Mouse (Mus musculus): ENCODE measurements around the gene Slc9a4. TPM values are rescaled to one million over a fixed set of nuclear protein-coding genes. Genes with fewer than 3 reads are reported as not detected.

Slc9a4 gene
- polyA plus RNA-seq, 1 experiment from 2014 or later = 27.4 TPM

GRCm38 (mm10) chr1:40626954-40627353 lies 47.1 kb downstream of the Slc9a4 start:
- Histone ChIP-seq H3K4me1 (replicated peaks; ENCODE audit: control insufficient read depth, insufficient read depth) (no peaks in the 10 kb centered on the region), H3K9me3 (ENCODE audit: control insufficient read depth, low read length) (no peaks in the 10 kb centered on the region), H3K27ac (replicated peaks) (0 out of 2 replicates have a peak overlapping the region, but pooled peaks have one; percentile 5), H3K27me3 (ENCODE audit: control insufficient read depth, insufficient read depth, low read length) (no peaks in the 10 kb centered on the region), H3K36me3 (ENCODE audit: control insufficient read depth, insufficient read depth, low read length) (no peaks in the 10 kb centered on the region), H3K4me2 (replicated peaks; ENCODE audit: low read depth) (no peak overlapping the region), H3K4me3 (ENCODE audit: low read depth, low read length) (no peak overlapping the region), H3K9ac (ENCODE audit: low read length) (no peak overlapping the region)
- ATAC-seq (ENCODE audit: low FRiP score, low TSS enrichment) (peak; percentile 72), DNase-seq (ENCODE audit: low spot score) (no peak)
- TF ChIP-seq CTCF (IDR thresholded peaks at IDR 0.05; ENCODE audit: low read depth) (no peak), EP300 (optimal IDR thresholded peaks at IDR 0.05) (no peak)

- no peak for ATAC-seq (ENCODE audit: low FRiP score, low TSS enrichment)
- WGBS = 84% methylated on average over 3 of the region's 3 CpGs
- H3K4me1 ChIP-seq (replicated peaks; ENCODE audit: control insufficient read depth, insufficient read depth) = no peaks in the 10 kb centered on the region
- H3K9me3 ChIP-seq (ENCODE audit: control insufficient read depth, low read length) = no peaks in the 10 kb centered on the region
- H3K27ac ChIP-seq (replicated peaks) = no peak overlapping the region
- no peak overlapping the region for H3K9ac ChIP-seq (ENCODE audit: low read length)
- H3K27me3 ChIP-seq (ENCODE audit: control insufficient read depth, insufficient read depth, low read length) = no peaks in the 10 kb centered on the region
- TF ChIP-seq CTCF (IDR thresholded peaks at IDR 0.05; ENCODE audit: low read depth) (no peak), EP300 (optimal IDR thresholded peaks at IDR 0.05) (no peak)
- H3K36me3 ChIP-seq (ENCODE audit: control insufficient read depth, insufficient read depth, low read length) = no peaks in the 10 kb centered on the region
- no peak for DNase-seq (ENCODE audit: low spot score)
- H3K4me3 ChIP-seq (ENCODE audit: low read depth, low read length) = no peak overlapping the region
- no peak overlapping the region for H3K4me2 ChIP-seq (replicated peaks; ENCODE audit: low read depth)
Measured at GRCm38 (mm10) chr1:40628443-40628842, 48.6 kb downstream of the Slc9a4 start.

GRCm38 (mm10) chr1:40632407-40633062 lies 52.7 kb downstream of the Slc9a4 start:
- Histone ChIP-seq H3K9ac (ENCODE audit: low read length) (no peak overlapping the region), H3K36me3 (ENCODE audit: control insufficient read depth, insufficient read depth, low read length) (no peaks in the 10 kb centered on the region), H3K4me2 (replicated peaks; ENCODE audit: low read depth) (no peak overlapping the region), H3K9me3 (ENCODE audit: control insufficient read depth, low read length) (no peaks in the 10 kb centered on the region), H3K27ac (replicated peaks) (peak overlapping the region; percentile 76), H3K4me1 (replicated peaks; ENCODE audit: control insufficient read depth, insufficient read depth) (no peaks in the 10 kb centered on the region), H3K27me3 (ENCODE audit: control insufficient read depth, insufficient read depth, low read length) (no peaks in the 10 kb centered on the region), H3K4me3 (ENCODE audit: low read depth, low read length) (no peak overlapping the region)
- WGBS = 47% methylated on average over 2 of the region's 2 CpGs
- ATAC-seq (ENCODE audit: low FRiP score, low TSS enrichment) = peak; percentile 92
- TF ChIP-seq EP300 (optimal IDR thresholded peaks at IDR 0.05) (no peak), CTCF (IDR thresholded peaks at IDR 0.05; ENCODE audit: low read depth) (no peak)
- DNase-seq (ENCODE audit: low spot score) = peak; percentile 85

- Histone ChIP-seq H3K27ac (replicated peaks) (peak overlapping the region; percentile 49), H3K36me3 (ENCODE audit: control insufficient read depth, insufficient read depth, low read length) (no peaks in the 10 kb centered on the region), H3K9ac (ENCODE audit: low read length) (no peak overlapping the region), H3K27me3 (ENCODE audit: control insufficient read depth, insufficient read depth, low read length) (no peaks in the 10 kb centered on the region), H3K9me3 (ENCODE audit: control insufficient read depth, low read length) (no peaks in the 10 kb centered on the region), H3K4me2 (replicated peaks; ENCODE audit: low read depth) (no peak overlapping the region), H3K4me1 (replicated peaks; ENCODE audit: control insufficient read depth, insufficient read depth) (no peaks in the 10 kb centered on the region), H3K4me3 (ENCODE audit: low read depth, low read length) (no peak overlapping the region)
- WGBS = 67% methylated on average over 4 of the region's 4 CpGs
- no peak for ATAC-seq (ENCODE audit: low FRiP score, low TSS enrichment)
- TF ChIP-seq EP300 (optimal IDR thresholded peaks at IDR 0.05) (no peak), CTCF (IDR thresholded peaks at IDR 0.05; ENCODE audit: low read depth) (no peak)
- no peak for DNase-seq (ENCODE audit: low spot score)
Measured at GRCm38 (mm10) chr1:40634608-40635007, 54.7 kb downstream of the Slc9a4 start.

GRCm38 (mm10) chr1:40648234-40648633 lies 68.4 kb downstream of the Slc9a4 start:
- H3K9me3 ChIP-seq (ENCODE audit: control insufficient read depth, low read length) = no peaks in the 10 kb centered on the region
- 38% methylated on average over 2 of the region's 2 CpGs for WGBS
- no peak overlapping the region for H3K4me3 ChIP-seq (ENCODE audit: low read depth, low read length)
- TF ChIP-seq EP300 (optimal IDR thresholded peaks at IDR 0.05) (no peak), CTCF (IDR thresholded peaks at IDR 0.05; ENCODE audit: low read depth) (no peak)
- H3K9ac ChIP-seq (ENCODE audit: low read length) = no peak overlapping the region
- H3K36me3 ChIP-seq (ENCODE audit: control insufficient read depth, insufficient read depth, low read length) = no peaks in the 10 kb centered on the region
- DNase-seq (ENCODE audit: low spot score) (peak; percentile 60), ATAC-seq (ENCODE audit: low FRiP score, low TSS enrichment) (peak; percentile 84)
- H3K4me1 ChIP-seq (replicated peaks; ENCODE audit: control insufficient read depth, insufficient read depth) = no peaks in the 10 kb centered on the region
- H3K27me3 ChIP-seq (ENCODE audit: control insufficient read depth, insufficient read depth, low read length) = no peaks in the 10 kb centered on the region
- H3K27ac ChIP-seq (replicated peaks) = peak overlapping the region; percentile 84
- H3K4me2 ChIP-seq (replicated peaks; ENCODE audit: low read depth) = peak overlapping the region; percentile 20; the same call in 1 of the 2 replicates

GRCm38 (mm10) chr1:40650803-40651497 lies 71.1 kb downstream of the Slc9a4 start:
- Histone ChIP-seq H3K9ac (ENCODE audit: low read length) (no peak overlapping the region), H3K4me3 (ENCODE audit: low read depth, low read length) (no peak overlapping the region), H3K9me3 (ENCODE audit: control insufficient read depth, low read length) (no peaks in the 10 kb centered on the region), H3K4me2 (replicated peaks; ENCODE audit: low read depth) (no peak overlapping the region), H3K36me3 (ENCODE audit: control insufficient read depth, insufficient read depth, low read length) (no peaks in the 10 kb centered on the region), H3K27me3 (ENCODE audit: control insufficient read depth, insufficient read depth, low read length) (no peaks in the 10 kb centered on the region), H3K4me1 (replicated peaks; ENCODE audit: control insufficient read depth, insufficient read depth) (no peaks in the 10 kb centered on the region), H3K27ac (replicated peaks) (peak overlapping the region; percentile 67)
- ATAC-seq (ENCODE audit: low FRiP score, low TSS enrichment) = peak; percentile 89
- TF ChIP-seq EP300 (optimal IDR thresholded peaks at IDR 0.05) (no peak), CTCF (IDR thresholded peaks at IDR 0.05; ENCODE audit: low read depth) (no peak)
- peak; percentile 84 for DNase-seq (ENCODE audit: low spot score)
- 48% methylated on average over 6 of the region's 6 CpGs for WGBS
